Mouse (Mus musculus) hindbrain, embryonic 11.5 days (tissue): Measurements from ENCODE around the gene Cdk5r2. TPM values are rescaled to one million over a fixed set of nuclear protein-coding genes. Genes with fewer than 3 reads are reported as not detected.
A peak's percentile ranks its signal among the peaks of the same experiment; 100 is the strongest.

Source experiments
- ATAC-seq: fragments of 200-750 bp; cut with Nextera tagmentation; 2 replicates; pipeline ENCODE4 v1.8.0; 2017; ENCODE audit warnings: mild to moderate bottlenecking, moderate TSS enrichment, moderate library complexity; ENCODE audit not compliant: low FRiP score
- DNase-seq: peaks from one replicate; pipeline ENCODE4 v3.0.0-alpha.2; 2015; ENCODE audit warnings: low spot score
- H3K27ac ChIP-seq: fragments of 300-500 bp; sonication (generic); 2 replicates; pipeline ENCODE4 v1.5.1; 2014; ENCODE audit warnings: mild to moderate bottlenecking, low read depth, low read length
- H3K27me3 ChIP-seq: fragments of 300-500 bp; sonication (generic); 2 replicates; pipeline ENCODE4 v1.6.1; 2014; ENCODE audit warnings: mild to moderate bottlenecking, low read length, moderate library complexity, mixed read lengths; ENCODE audit not compliant: control insufficient read depth, insufficient read depth
- H3K36me3 ChIP-seq: fragments of 300-500 bp; sonication (generic); 2 replicates; pipeline ENCODE4 v1.6.1; 2014; ENCODE audit warnings: mild to moderate bottlenecking, low read length, moderate library complexity, mixed read lengths; ENCODE audit not compliant: control insufficient read depth, insufficient read depth
- H3K4me1 ChIP-seq: fragments of 300-500 bp; sonication (generic); replicated peaks from 2 replicates; pipeline ENCODE4 v1.6.1; 2014; ENCODE audit warnings: low read length, mixed read lengths; ENCODE audit not compliant: control insufficient read depth, insufficient read depth
- H3K4me2 ChIP-seq: fragments of 300-500 bp; sonication (generic); replicated peaks from 2 replicates; pipeline ENCODE4 v1.6.1; 2014; ENCODE audit warnings: mild to moderate bottlenecking, low read depth, low read length
- H3K4me3 ChIP-seq: fragments of 300-500 bp; sonication (generic); 2 replicates; pipeline ENCODE4 v1.5.1; 2014; ENCODE audit warnings: low read depth, low read length
- H3K9ac ChIP-seq: fragments of 300-500 bp; sonication (generic); 2 replicates; pipeline ENCODE4 v1.6.1; 2014; ENCODE audit warnings: low read depth, low read length
- H3K9me3 ChIP-seq: fragments of 300-500 bp; sonication (generic); 2 replicates; pipeline ENCODE4 v1.6.1; 2016; ENCODE audit warnings: low read length; ENCODE audit not compliant: control insufficient read depth
- WGBS: fragments of 180-500 bp; shearing (Covaris S2); extraction: QIAGEN DNeasy Blood & Tissue Kit; methylation state at CpG from one replicate; pipeline ENCODE4 v1.1.7; 2014; 5-methylcytosine and 5-hydroxymethylcytosine counted together
- polyA plus RNA-seq: library from polyadenylated mRNA; unstranded; fragments of >200 nt; fragmentation: Nextera tagmentation; extraction: Ambion mirVana; gene quantifications from 2 replicates; pipeline ENCODE4 v1.2.1, GENCODE M21; 2014

Gene Cdk5r2
- polyA plus RNA-seq, result 4.6 and 5.3 TPM in 2 replicates

DNA sequence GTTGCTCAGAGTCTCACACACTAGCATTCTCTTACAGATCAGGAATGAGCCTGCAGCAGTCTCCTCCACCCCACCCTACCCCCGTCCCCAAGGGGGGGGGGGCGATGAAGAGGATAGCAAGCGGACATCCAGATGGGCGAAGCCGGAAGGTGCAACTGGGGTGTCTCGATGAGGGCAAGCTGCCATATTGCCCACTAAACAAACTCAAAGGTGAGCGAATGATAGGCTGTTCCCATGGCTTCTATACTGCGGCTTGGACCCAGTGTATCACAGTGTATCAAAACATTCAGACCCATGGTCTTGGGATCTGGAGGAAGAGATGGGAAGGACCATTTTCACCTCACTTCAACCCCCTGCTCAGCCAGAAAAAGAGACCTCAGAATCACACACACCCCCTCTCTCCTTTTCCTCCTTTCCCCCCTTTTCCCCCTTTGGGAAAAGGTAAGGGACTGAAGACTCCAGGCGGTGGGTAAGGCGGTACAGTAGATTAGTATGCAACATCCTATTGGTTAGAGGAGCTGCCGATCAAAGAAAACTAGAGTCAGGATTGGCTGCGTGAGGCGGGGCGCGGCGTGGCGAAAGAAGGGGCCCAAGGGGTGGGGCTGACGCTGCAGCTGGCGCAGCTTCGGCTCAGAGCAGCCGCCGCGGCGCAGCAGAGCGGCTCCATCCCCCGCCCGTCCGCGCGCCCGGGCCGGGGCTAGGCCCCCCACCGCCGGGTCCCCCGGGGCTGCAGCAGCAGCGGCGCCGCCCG, at the start of gene Cdk5r2:
Gene Cdk5r2 (plus strand): TSS at position 629 of the 751 bp plus-strand sequence.
- Histone ChIP-seq H3K36me3 (no peaks in the 10 kb centered on the region), H3K27me3 (peaks cover 23% of the 10 kb centered on the region), H3K4me1 (peaks cover 16% of the 10 kb centered on the region), H3K4me2 (peak within 1 kb of the TSS; percentile 67), H3K27ac (peak within 1 kb of the TSS; percentile 76), H3K9me3 (no peaks in the 10 kb centered on the region), H3K4me3 (peak within 1 kb of the TSS; percentile 63), H3K9ac (peak within 1 kb of the TSS; percentile 71)
- ATAC-seq (peak; percentile 86), DNase-seq (peak; percentile 96)
- WGBS, result under 1% methylated on average over 30 of the region's 39 CpGs

DNA sequence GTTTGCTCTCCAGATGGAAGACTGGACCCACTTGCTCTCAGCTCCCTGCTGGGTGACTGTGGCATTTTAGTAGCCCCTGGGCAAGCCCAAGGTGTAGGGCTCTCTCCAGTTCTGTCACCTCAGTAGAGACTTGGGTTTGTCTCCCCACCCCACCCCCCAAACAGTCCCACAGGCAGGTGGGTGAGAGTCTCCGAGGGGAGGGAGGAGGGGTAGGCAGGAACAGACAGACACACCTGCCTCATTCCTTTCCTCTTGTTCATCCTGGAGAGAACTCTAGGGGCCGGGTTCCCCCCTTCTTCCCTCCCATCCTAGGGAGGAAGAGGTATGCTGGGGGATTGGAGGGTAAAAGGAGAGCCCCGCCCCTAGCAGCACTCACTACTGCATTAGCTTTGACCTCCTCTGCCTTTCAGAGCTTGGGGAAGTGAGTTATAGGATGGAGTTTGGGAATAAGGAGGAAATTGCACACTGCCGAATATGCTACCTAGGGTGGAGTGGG, 49.3 kb upstream of the Cdk5r2 start:
- H3K9ac ChIP-seq, result no peak overlapping the region
- DNase-seq (no peak), ATAC-seq (no peak)
- no peak overlapping the region for H3K27ac ChIP-seq
- WGBS, result 15% methylated on average over 4 of the region's 4 CpGs
- H3K4me3 ChIP-seq, result no peak overlapping the region
- H3K4me1 ChIP-seq, result peaks cover 35% of the 10 kb centered on the region
- H3K36me3 ChIP-seq, result no peaks in the 10 kb centered on the region
- no peaks in the 10 kb centered on the region for H3K9me3 ChIP-seq
- peaks cover 82% of the 10 kb centered on the region for H3K27me3 ChIP-seq
- H3K4me2 ChIP-seq, result no peak overlapping the region

DNA sequence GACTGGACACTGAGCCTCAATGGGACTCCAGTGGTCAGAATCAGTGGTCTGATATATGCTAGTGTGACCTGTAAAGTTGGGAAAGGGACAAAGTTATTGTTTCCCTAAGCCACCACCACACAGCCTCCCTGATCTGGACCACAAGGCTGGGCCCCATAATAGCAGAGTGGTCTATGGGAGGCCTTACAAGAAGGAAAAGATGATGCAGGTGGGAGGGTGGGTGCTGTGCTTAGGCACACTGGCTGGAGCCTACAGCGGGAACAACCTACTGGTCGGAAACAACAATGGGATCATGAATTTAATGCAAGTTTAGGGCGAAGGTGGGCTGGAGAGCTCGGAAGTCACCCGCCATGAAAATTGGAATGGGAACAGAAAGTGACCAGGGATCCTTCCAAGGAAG, 48.9 kb upstream of the Cdk5r2 start:
- no peak overlapping the region for H3K27ac ChIP-seq
- peaks cover 33% of the 10 kb centered on the region for H3K4me1 ChIP-seq
- H3K36me3 ChIP-seq, result no peaks in the 10 kb centered on the region
- no peak overlapping the region for H3K9ac ChIP-seq
- H3K4me2 ChIP-seq, result no peak overlapping the region
- ATAC-seq (no peak), DNase-seq (no peak)
- no peak overlapping the region for H3K4me3 ChIP-seq
- H3K9me3 ChIP-seq, result no peaks in the 10 kb centered on the region
- 9% methylated on average over 5 of the region's 5 CpGs for WGBS
- peaks cover 78% of the 10 kb centered on the region for H3K27me3 ChIP-seq

DNA sequence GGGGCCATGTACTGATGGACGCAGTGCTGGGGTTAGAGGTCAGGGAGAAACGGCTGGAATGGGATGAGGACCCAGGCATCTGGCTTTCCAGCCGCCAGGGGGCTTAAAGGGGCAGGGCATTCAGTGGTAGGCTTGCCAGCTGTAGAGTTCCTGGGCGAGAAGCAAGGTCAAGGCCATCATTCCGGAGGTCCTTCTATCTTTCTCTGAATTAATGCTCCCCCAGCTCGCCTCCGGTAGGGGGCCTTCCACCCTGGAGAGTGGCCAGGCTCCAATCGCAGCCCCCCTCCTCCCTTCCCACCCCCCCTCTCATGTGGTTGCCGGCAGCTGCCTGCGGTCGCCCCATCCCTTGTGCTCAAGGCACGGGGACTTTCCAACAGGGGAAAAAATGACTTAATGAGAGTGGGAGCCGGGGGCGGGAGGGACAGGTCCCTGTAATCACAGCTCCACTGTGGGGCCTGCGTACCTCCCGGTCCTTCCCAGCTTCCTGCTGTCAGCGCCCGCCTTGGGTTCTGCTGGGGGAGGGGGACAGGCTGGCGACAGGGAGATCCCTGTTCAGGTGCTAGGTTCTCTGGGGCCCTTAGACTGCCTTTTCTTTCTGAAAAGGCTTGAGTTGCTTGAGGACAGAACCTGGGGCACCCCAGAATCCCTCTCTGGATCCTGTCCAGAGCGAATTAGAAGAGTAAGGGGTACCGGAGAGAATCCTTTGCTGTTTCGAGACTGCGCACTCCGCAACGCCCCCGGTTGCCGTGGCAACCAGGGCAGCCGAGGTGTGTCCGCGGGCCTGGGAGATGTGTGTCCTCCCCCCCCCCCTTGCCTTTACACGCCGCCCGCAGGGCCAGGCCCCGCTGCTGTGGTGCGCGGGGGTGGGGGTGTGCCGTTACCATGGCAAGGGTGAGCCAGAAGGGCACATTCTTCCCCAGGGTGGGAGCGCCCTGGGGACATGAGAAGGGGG, 48.1 kb upstream of the Cdk5r2 start:
- Histone ChIP-seq H3K4me3 (peak overlapping the region; percentile 6), H3K36me3 (no peaks in the 10 kb centered on the region), H3K4me2 (peak overlapping the region; percentile 60), H3K27ac (peak overlapping the region; percentile 51; the same call in 1 of the 2 replicates), H3K9me3 (no peaks in the 10 kb centered on the region), H3K27me3 (peaks cover 72% of the 10 kb centered on the region), H3K4me1 (peaks cover 33% of the 10 kb centered on the region), H3K9ac (peak overlapping the region; percentile 4; the same call in 1 of the 2 replicates)
- ATAC-seq (peak; percentile 54), DNase-seq (peak; percentile 76)
- under 1% methylated on average over 37 of the region's 38 CpGs for WGBS

DNA sequence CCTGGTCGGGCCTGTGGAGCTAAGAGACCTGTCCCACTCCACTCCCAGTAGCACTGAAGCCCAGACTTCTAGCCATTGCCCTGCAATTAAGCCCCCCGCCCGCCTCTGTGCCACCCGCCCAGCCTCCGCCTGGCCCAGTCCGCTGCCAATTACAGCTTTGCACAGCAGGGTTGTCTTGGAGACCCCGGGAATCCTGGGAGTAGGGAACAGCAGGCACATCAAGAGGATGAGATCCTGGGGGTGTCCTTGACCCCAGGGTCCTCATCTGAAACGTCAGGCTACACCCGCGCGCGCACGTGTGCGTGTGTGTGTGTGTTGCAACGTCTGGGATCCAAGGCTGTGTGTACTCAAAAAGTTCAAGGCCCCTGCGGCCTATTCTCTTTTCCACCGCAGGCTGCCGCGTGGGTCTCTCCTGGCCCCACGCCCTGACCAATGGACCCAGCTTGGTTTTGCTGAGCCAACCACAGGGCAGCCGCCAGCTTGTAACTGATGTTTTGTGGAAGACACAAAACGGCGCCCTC, 47.1 kb upstream of the Cdk5r2 start:
- Histone ChIP-seq H3K4me3 (no peak overlapping the region), H3K9me3 (no peaks in the 10 kb centered on the region), H3K9ac (0 out of 2 replicates have a peak overlapping the region, but pooled peaks have one; percentile 1), H3K27ac (no peak overlapping the region), H3K27me3 (peaks cover 63% of the 10 kb centered on the region), H3K4me2 (peak overlapping the region; percentile 60), H3K36me3 (no peaks in the 10 kb centered on the region), H3K4me1 (peaks cover 33% of the 10 kb centered on the region)
- peak; percentile 52 for DNase-seq
- 1% methylated on average over 23 of the region's 23 CpGs for WGBS
- peak; percentile 25 for ATAC-seq

DNA sequence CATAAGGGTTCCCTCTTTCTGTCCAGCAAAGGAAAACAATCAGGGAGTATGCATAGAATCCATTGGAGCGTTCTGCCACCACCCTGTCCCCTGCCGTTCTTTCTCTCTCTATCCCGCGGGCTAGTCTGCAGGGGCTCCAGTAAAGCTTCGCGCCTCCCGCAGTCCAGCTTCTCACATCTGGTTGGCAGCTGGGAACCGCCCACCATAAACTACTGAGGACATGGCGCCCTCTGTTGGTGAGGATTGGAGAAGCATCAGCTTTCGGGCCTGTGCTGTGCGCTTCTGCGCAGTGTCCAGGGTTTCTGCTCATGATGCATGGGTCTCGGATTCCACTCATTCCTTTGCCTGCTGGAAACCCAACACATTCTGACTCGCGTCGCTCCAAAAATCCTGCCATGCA, 46.7 kb upstream of the Cdk5r2 start:
- H3K4me1 ChIP-seq, result peaks cover 30% of the 10 kb centered on the region
- peaks cover 58% of the 10 kb centered on the region for H3K27me3 ChIP-seq
- WGBS, result under 1% methylated on average over 16 of the region's 16 CpGs
- H3K4me2 ChIP-seq, result peak overlapping the region; percentile 60
- no peak overlapping the region for H3K4me3 ChIP-seq
- no peak overlapping the region for H3K27ac ChIP-seq
- DNase-seq, result peak; percentile 98
- no peak overlapping the region for H3K9ac ChIP-seq
- H3K9me3 ChIP-seq, result no peaks in the 10 kb centered on the region
- ATAC-seq, result peak; percentile 58
- H3K36me3 ChIP-seq, result no peaks in the 10 kb centered on the region

DNA sequence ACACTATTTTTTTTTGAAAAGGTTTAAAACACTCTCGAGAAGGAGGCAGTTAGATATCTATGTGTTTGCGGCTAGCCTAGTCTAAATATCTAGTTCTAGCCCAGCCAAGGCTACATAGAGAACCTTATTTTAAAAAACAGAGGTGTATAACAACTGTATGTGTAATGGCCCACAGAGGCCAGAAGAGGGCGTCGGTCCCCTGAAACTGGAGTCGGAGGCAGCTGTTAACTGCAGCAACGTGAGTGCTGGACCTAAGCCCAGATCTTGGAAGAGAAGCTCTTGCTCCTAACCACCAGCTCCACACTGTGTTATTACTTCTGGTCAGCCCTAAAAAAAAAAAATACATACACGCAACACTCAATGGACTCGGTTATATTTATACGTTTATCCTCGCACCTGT, 45.7 kb upstream of the Cdk5r2 start:
- 59% methylated on average over 10 of the region's 10 CpGs for WGBS
- Histone ChIP-seq H3K4me1 (peaks cover 22% of the 10 kb centered on the region), H3K4me2 (no peak overlapping the region), H3K36me3 (no peaks in the 10 kb centered on the region), H3K27me3 (peaks cover 49% of the 10 kb centered on the region), H3K9me3 (no peaks in the 10 kb centered on the region), H3K27ac (no peak overlapping the region), H3K4me3 (no peak overlapping the region), H3K9ac (no peak overlapping the region)
- ATAC-seq, result no peak
- DNase-seq, result no peak

DNA sequence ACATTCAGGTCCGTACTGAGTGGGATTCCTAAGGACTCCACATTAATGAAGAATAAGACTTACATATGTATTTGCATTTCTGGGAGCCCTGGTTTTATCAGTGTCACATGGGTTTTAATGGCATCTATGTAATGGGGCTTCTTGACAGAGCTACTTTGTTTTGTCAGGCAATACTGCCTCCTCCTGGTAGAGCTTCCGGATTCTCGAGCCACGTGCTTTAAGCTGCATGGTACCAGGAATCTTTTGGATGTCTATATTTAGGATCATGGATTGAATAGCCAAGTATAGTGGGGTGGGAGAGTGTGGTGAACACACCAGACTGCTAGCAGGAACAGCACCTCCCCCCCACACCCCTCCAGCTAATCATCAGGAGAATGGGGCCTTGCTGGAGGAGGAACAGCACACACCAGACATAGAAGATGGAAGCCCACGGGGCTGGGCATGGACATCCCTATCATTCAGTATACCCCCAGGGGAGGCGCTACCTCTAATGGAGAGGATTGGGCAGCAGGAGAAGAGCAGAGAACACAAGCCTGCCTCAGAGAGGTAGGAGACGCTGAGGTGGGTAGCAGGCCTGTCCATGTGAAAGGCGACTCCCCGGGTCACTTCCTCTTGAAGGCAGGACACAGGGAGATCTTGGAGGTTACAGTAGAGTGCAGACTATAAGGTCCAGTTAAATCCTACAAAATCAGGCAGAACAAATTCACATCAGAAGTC, 39.6 kb upstream of the Cdk5r2 start:
- no peaks in the 10 kb centered on the region for H3K36me3 ChIP-seq
- DNase-seq (no peak), ATAC-seq (no peak)
- no peaks in the 10 kb centered on the region for H3K4me1 ChIP-seq
- H3K4me3 ChIP-seq, result no peak overlapping the region
- H3K9me3 ChIP-seq, result no peaks in the 10 kb centered on the region
- H3K27me3 ChIP-seq, result no peaks in the 10 kb centered on the region
- no peak overlapping the region for H3K4me2 ChIP-seq
- no peak overlapping the region for H3K9ac ChIP-seq
- 80% methylated on average over 9 of the region's 9 CpGs for WGBS
- H3K27ac ChIP-seq, result no peak overlapping the region
